In the genomic region with DNA sequence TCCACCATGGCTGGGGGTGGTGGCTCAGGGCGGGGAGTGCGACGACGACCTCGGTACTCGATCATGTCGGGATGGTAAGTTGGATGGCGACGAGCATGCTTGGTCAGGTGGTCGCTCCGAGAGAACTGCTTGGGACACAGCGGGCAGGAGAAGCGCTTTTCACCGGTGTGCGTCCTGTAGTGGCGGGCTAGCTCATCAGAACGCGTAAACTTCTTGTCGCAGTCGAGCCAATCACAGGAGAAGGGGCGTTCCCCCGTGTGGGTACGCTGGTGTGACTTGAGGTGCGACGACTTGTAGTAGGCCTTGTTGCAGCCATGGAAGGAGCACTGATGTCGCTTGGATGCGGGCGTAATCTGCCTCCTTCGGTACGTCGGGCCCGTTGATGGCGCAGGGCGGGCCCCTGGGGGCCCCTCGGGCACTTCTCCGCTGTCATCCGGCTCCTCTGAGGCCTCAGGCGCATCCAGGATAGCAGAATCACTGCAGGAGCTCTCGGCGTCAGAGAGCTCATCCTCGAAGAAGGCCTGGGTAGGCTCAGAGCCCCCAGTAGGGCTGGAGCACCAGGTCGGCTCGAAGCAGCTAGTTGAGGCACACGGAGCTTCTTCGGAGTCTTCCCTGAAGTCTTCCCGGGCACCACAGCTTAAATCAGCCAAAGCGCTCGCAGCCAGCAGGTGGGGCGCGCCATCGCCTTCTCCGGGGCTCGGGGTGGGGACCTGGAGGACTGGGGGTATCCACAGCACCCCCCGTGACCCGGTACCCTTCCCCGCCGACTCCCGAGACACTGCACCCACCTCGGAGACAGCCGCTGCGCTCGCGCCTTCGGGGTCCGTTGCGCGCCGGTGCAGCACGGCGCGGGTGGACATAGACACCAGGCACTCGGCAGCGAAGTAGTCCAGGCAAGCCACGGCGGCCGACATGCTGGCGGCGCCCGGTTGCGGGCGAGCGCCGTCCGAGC, we compare ENCODE assay signal across 8 mouse cellular contexts. TPM values are rescaled to one million over a fixed set of nuclear protein-coding genes. Genes with fewer than 3 reads are reported as not detected.
A peak's percentile ranks its signal among the peaks of the same experiment; 100 is the strongest.
DNase-seq lines count a peak whose midpoint lies in the region; ATAC-seq and TF ChIP-seq lines count a peak whose summit lies in the region.

No protein-coding gene starts in this region.

- TF ChIP-seq EP300 in lung, postnatal 0 days (IDR thresholded peaks at IDR 0.05) = no peak

- no peaks in the 10 kb centered on the region for H3K36me3 ChIP-seq in lung, embryonic 14.5 days (ENCODE audit: insufficient read depth)
- peaks cover 13% of the 10 kb centered on the region; the same call in 1 of the 2 replicates for H3K36me3 ChIP-seq in forebrain, embryonic 15.5 days
- no peaks in the 10 kb centered on the region for H3K36me3 ChIP-seq in intestine, embryonic 14.5 days (ENCODE audit: control insufficient read depth, insufficient read depth, low read length)
- no peaks in the 10 kb centered on the region for H3K36me3 ChIP-seq in lung, postnatal 0 days (ENCODE audit: insufficient read depth, low read length)

- H3K4me3 ChIP-seq in lung, embryonic 14.5 days (ENCODE audit: low read depth, low read length) = peak overlapping the region; percentile 55
- H3K4me3 ChIP-seq in bone marrow macrophage, adult 2 months (ENCODE audit: insufficient read depth, low read length) = peak overlapping the region; percentile 41; the same call in 1 of the 2 replicates
- peak overlapping the region; percentile 41 for H3K4me3 ChIP-seq in forebrain, embryonic 15.5 days
- peak overlapping the region; percentile 45 for H3K4me3 ChIP-seq in intestine, embryonic 14.5 days (ENCODE audit: low read depth, low read length)
- peak overlapping the region; percentile 58 for H3K4me3 ChIP-seq in lung, postnatal 0 days (ENCODE audit: low read depth, low read length)

- peaks cover 47% of the 10 kb centered on the region for H3K27me3 ChIP-seq in lung, embryonic 14.5 days (ENCODE audit: insufficient read depth, low read length)
- H3K27me3 ChIP-seq in forebrain, embryonic 15.5 days = peaks cover 77% of the 10 kb centered on the region
- H3K27me3 ChIP-seq in intestine, embryonic 14.5 days (replicated peaks; ENCODE audit: control insufficient read depth, insufficient read depth, low read length) = peaks cover 56% of the 10 kb centered on the region
- peaks cover 32% of the 10 kb centered on the region for H3K27me3 ChIP-seq in lung, postnatal 0 days (replicated peaks; ENCODE audit: insufficient read depth, low read length)

- no peak for TF ChIP-seq CTCF in lung, embryonic 14.5 days (IDR thresholded peaks at IDR 0.05; ENCODE audit: low read depth)
- TF ChIP-seq CTCF in bone marrow macrophage, adult 2 months (IDR thresholded peaks at IDR 0.05; ENCODE audit: low read depth, low read length) = no peak
- no peak for TF ChIP-seq CTCF in lung, postnatal 0 days (IDR thresholded peaks at IDR 0.05)

- WGBS in lung, embryonic 14.5 days = 5% methylated on average over 84 of the region's 84 CpGs
- WGBS in forebrain, embryonic 15.5 days = 2% methylated on average over 84 of the region's 84 CpGs
- 5% methylated on average over 82 of the region's 84 CpGs for WGBS in intestine, embryonic 14.5 days
- WGBS in lung, postnatal 0 days = 7% methylated on average over 79 of the region's 84 CpGs

- H3K9ac ChIP-seq in lung, embryonic 14.5 days = peak overlapping the region; percentile 36; the same call in 1 of the 2 replicates
- no peak overlapping the region for H3K9ac ChIP-seq in forebrain, embryonic 15.5 days (replicated peaks)
- H3K9ac ChIP-seq in intestine, embryonic 14.5 days (ENCODE audit: low read length) = no peak overlapping the region
- no peak overlapping the region for H3K9ac ChIP-seq in lung, postnatal 0 days (replicated peaks; ENCODE audit: low read depth)

- peak overlapping the region; percentile 79 for H3K4me2 ChIP-seq in lung, embryonic 14.5 days
- H3K4me2 ChIP-seq in forebrain, embryonic 15.5 days (replicated peaks) = peak overlapping the region; percentile 53
- H3K4me2 ChIP-seq in intestine, embryonic 14.5 days (ENCODE audit: low read length) = peak overlapping the region; percentile 79
- peak overlapping the region; percentile 79 for H3K4me2 ChIP-seq in lung, postnatal 0 days (replicated peaks; ENCODE audit: low read depth, low read length)

- ATAC-seq in lung, embryonic 14.5 days (ENCODE audit: insufficient read depth) = 0 out of 2 replicates have a peak, but pooled peaks have one; percentile 21
- ATAC-seq in forebrain, embryonic 15.5 days (replicated peaks) = no peak
- ATAC-seq in intestine, embryonic 14.5 days (replicated peaks; ENCODE audit: low FRiP score, low TSS enrichment, low read depth) = no peak
- 0 out of 2 replicates have a peak, but pooled peaks have one; percentile 6 for ATAC-seq in lung, postnatal 0 days

- peak; percentile 76 for DNase-seq in lung, embryonic 14.5 days
- DNase-seq in lung, postnatal 25 days (ENCODE audit: low spot score) = no peak
- peak; percentile 65 for DNase-seq in intestine, embryonic 14.5 days (ENCODE audit: low spot score)
- no peak for DNase-seq in lung, postnatal 0 days (ENCODE audit: low spot score)
- peak; percentile 57 for DNase-seq in right cerebral cortex, postnatal 4 days
- DNase-seq in spleen, postnatal 14 days (ENCODE audit: low spot score in 2 of 2) = no peak

- no peak overlapping the region for H3K27ac ChIP-seq in lung, embryonic 14.5 days (ENCODE audit: low read depth)
- no peak overlapping the region for H3K27ac ChIP-seq in bone marrow macrophage, adult 2 months (ENCODE audit: insufficient read depth, low read depth, low read length)
- H3K27ac ChIP-seq in forebrain, embryonic 15.5 days (replicated peaks) = no peak overlapping the region
- H3K27ac ChIP-seq in intestine, embryonic 14.5 days (ENCODE audit: low read depth) = 0 out of 2 replicates have a peak overlapping the region, but pooled peaks have one; percentile 25
- H3K27ac ChIP-seq in lung, postnatal 0 days (ENCODE audit: low read length) = no peak overlapping the region

- H3K9me3 ChIP-seq in lung, embryonic 14.5 days (ENCODE audit: low read depth, low read length) = peaks cover 31% of the 10 kb centered on the region
- H3K9me3 ChIP-seq in forebrain, embryonic 15.5 days = peaks cover 35% of the 10 kb centered on the region
- H3K9me3 ChIP-seq in intestine, embryonic 14.5 days (ENCODE audit: control insufficient read depth, low read length) = peaks cover 29% of the 10 kb centered on the region
- H3K9me3 ChIP-seq in lung, postnatal 0 days (ENCODE audit: low read length) = peaks cover 22% of the 10 kb centered on the region

- no peaks in the 10 kb centered on the region for H3K4me1 ChIP-seq in lung, embryonic 14.5 days (ENCODE audit: insufficient read depth)
- no peaks in the 10 kb centered on the region for H3K4me1 ChIP-seq in bone marrow macrophage, adult 2 months (ENCODE audit: control insufficient read depth, insufficient read depth, low read length)
- peaks cover 8% of the 10 kb centered on the region for H3K4me1 ChIP-seq in forebrain, embryonic 15.5 days
- no peaks in the 10 kb centered on the region for H3K4me1 ChIP-seq in intestine, embryonic 14.5 days (replicated peaks; ENCODE audit: control insufficient read depth, insufficient read depth, low read length)
- H3K4me1 ChIP-seq in lung, postnatal 0 days (ENCODE audit: insufficient read depth, low read depth, low read length) = no peaks in the 10 kb centered on the region

- no peak for TF ChIP-seq POLR2A in bone marrow macrophage, adult 2 months (IDR thresholded peaks at IDR 0.05; ENCODE audit: borderline replicate concordance, low read depth, low read length)

RNA-seq across cellular contexts. Expression of gene Klf14, which starts 0.8 kb away (rescaled TPM):
- polyA plus RNA-seq in lung, embryonic 14.5 days (2014; fragmentation: Nextera tagmentation; extraction: Ambion mirVana) = 1.2 and 1.3 TPM in 2 replicates
- not detected in 2 replicates for polyA plus RNA-seq in bone marrow macrophage, adult 2 months (2012; ENCODE audit: insufficient read depth, insufficient read length, missing spikeins)
- polyA plus RNA-seq in forebrain, embryonic 15.5 days (2015; fragmentation: Nextera tagmentation; extraction: Ambion mirVana) = 0.14 and 0.20 TPM in 2 replicates
- polyA plus RNA-seq in intestine, embryonic 14.5 days (2014; fragmentation: Nextera tagmentation; extraction: Ambion mirVana) = 3.2 and 4.1 TPM in 2 replicates
- 1.3 and 1.4 TPM in 2 replicates for polyA plus RNA-seq in lung, postnatal 0 days (2015; fragmentation: Nextera tagmentation; extraction: Ambion mirVana)

RNA-seq across cellular contexts. Expression of gene Tsga13, which starts 42.7 kb away (rescaled TPM):
- 0.25 and 0.55 TPM in 2 replicates for polyA plus RNA-seq in lung, embryonic 14.5 days (2014; fragmentation: Nextera tagmentation; extraction: Ambion mirVana)
- polyA plus RNA-seq in bone marrow macrophage, adult 2 months (2012; ENCODE audit: insufficient read depth, insufficient read length, missing spikeins) = not detected in 2 replicates
- polyA plus RNA-seq in forebrain, embryonic 15.5 days (2015; fragmentation: Nextera tagmentation; extraction: Ambion mirVana) = 0.23 and 0.51 TPM in 2 replicates
- polyA plus RNA-seq in intestine, embryonic 14.5 days (2014; fragmentation: Nextera tagmentation; extraction: Ambion mirVana) = 0.24 and 0.62 TPM in 2 replicates
- polyA plus RNA-seq in lung, postnatal 0 days (2015; fragmentation: Nextera tagmentation; extraction: Ambion mirVana) = 0.15 and 0.20 TPM in 2 replicates

Comparison
In these comparisons a context has a peak if more than half of its experiments do, and no peak if none do; other contexts are left out.
1. DNase-seq: peak in lung, embryonic 14.5 days (single experiment), intestine, embryonic 14.5 days (single experiment) and right cerebral cortex, postnatal 4 days (single experiment); none in lung, postnatal 25 days (single experiment), lung, postnatal 0 days (single experiment) and spleen, postnatal 14 days (0 of 2).
2. ATAC-seq: peak in lung, embryonic 14.5 days (single experiment) and lung, postnatal 0 days (single experiment); none in forebrain, embryonic 15.5 days (single experiment) and intestine, embryonic 14.5 days (single experiment).
3. Peak in every context shown above with its lines, with median percentiles within 50 percentile points of each other: H3K4me2 ChIP-seq and H3K4me3 ChIP-seq.